Mouse (Mus musculus) liver, postnatal 0 days (tissue): Measurements from ENCODE around the gene Rufy2.

Experiments used
- CTCF ChIP-seq: sonication (generic); IDR thresholded peaks from 2 replicates; pipeline ENCODE4 v1.5.1; 2016; ENCODE audit warnings: antibody characterized with exemption, low read depth
- EP300 ChIP-seq: IDR thresholded peaks from 2 replicates; pipeline ENCODE4 v1.6.1; 2016; ENCODE audit warnings: antibody characterized with exemption, low read depth, mild to moderate bottlenecking

- TF ChIP-seq CTCF (no peak), EP300 (no peak)
Measured at GRCm38 (mm10) chr10:63000584-63000983, 20.6 kb downstream of the Rufy2 start.
